Mouse (Mus musculus): ENCODE measurements around the gene Nfu1. TPM values are rescaled to one million over a fixed set of nuclear protein-coding genes. Genes with fewer than 3 reads are reported as not detected.

Gene Nfu1
- polyA plus RNA-seq, 2 experiments from 2014 or later: 133 to 159 TPM

DNA sequence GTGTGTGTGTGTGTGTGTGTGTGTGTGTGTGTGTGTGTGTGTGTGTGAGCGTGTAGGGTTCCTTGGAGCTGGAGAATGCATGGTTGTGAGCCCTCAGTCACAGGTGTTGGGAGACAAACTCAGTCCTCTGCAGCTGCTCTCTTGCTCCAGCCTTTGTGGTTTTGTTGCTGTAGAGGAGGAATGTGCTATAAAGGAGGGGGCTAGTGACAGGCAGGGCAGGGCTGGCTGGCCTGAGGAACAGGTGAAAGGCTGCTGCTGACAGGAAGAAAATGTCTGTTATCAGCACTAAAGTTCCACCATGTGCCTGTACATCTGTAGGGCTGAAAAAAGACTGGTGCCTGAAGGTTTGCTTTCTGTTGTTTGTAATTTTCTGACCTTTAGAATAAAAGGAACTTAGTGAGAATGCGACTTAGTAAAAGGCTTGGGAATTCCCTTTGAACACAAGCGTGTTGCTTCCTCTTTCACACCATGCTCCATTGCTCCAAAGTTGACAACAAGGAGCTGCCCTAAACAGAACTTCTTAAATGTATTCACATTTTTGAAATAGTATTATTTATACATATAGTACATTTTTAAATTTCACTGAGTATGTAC, 66.2 kb downstream of the Nfu1 start:
- ATAC-seq: no peak

Other genes starting within 250 kb of the Nfu1 start
- gene Anxa4, start 215.7 kb upstream of the Nfu1 start, polyA plus RNA-seq (2017; shearing (Covaris generic)): 10 to 100 TPM; 25.2 to 29.7 TPM
- 10 to 100 TPM; 20.8 to 23.4 TPM for gene Aak1, start 159.7 kb upstream of the Nfu1 start, polyA plus RNA-seq (2017; shearing (Covaris generic))
- 10 to 100 TPM; 21.1 to 23.0 TPM for gene Gfpt1, start 33.6 kb downstream of the Nfu1 start, polyA plus RNA-seq (2017; shearing (Covaris generic))
- gene D6Ertd527e, start 95.5 kb downstream of the Nfu1 start, polyA plus RNA-seq (2017; shearing (Covaris generic)): under 1 TPM; 0.25 to 0.70 TPM

All from activated CD4-positive, CD25-positive, alpha-beta regulatory T cell, adult 4 months (primary cell).